Comparison of ENCODE assay signal across 8 mouse cellular contexts in genomic region chr4:134981959-134982431, GRCm38 (mm10). TPM values are rescaled to one million over a fixed set of nuclear protein-coding genes. Genes with fewer than 3 reads are reported as not detected.
A peak's percentile ranks its signal among the peaks of the same experiment; 100 is the strongest.
DNase-seq lines count a peak whose midpoint lies in the region; ATAC-seq and TF ChIP-seq lines count a peak whose summit lies in the region.

No protein-coding gene starts in this region.

- WGBS in liver, postnatal 0 days (ENCODE audit: insufficient replicate concordance): 37% methylated on average over 7 of the region's 7 CpGs
- WGBS in thymus, adult 2 months: 86% methylated on average over 7 of the region's 7 CpGs

- no peaks in the 10 kb centered on the region for H3K36me3 ChIP-seq in E14TG2a.4 (ENCODE audit: insufficient read depth, low read length)
- H3K36me3 ChIP-seq in erythroblast, embryonic 14.5 days (ENCODE audit: control insufficient read depth): peaks cover 27% of the 10 kb centered on the region
- H3K36me3 ChIP-seq in liver, postnatal 0 days (replicated peaks; ENCODE audit: insufficient read depth, low read length): no peaks in the 10 kb centered on the region
- H3K36me3 ChIP-seq in thymus, adult 2 months (ENCODE audit: control insufficient read depth, insufficient read depth, low read length): no peaks in the 10 kb centered on the region

- no peak for TF ChIP-seq POLR2A in thymus, adult 2 months (IDR thresholded peaks at IDR 0.05; ENCODE audit: control insufficient read depth, extremely low read depth, insufficient read depth, low read length, poor library complexity)

- TF ChIP-seq EP300 in liver, postnatal 0 days (IDR thresholded peaks at IDR 0.05; ENCODE audit: low read depth): peak; percentile 99

- H3K4me1 ChIP-seq in E14TG2a.4 (replicated peaks; ENCODE audit: low read depth, low read length): peaks cover 78% of the 10 kb centered on the region
- H3K4me1 ChIP-seq in erythroblast, embryonic 14.5 days (ENCODE audit: control insufficient read depth): peaks cover 67% of the 10 kb centered on the region
- peaks cover 20% of the 10 kb centered on the region for H3K4me1 ChIP-seq in liver, postnatal 0 days (ENCODE audit: insufficient read depth)
- H3K4me1 ChIP-seq in thymus, adult 2 months (replicated peaks; ENCODE audit: control insufficient read depth, insufficient read depth, low read length): no peaks in the 10 kb centered on the region

- peak overlapping the region; percentile 46 for H3K4me2 ChIP-seq in liver, postnatal 0 days (ENCODE audit: low read depth, low read length)

- H3K9ac ChIP-seq in liver, postnatal 0 days (replicated peaks): no peak overlapping the region

- no peak for TF ChIP-seq CTCF in E14TG2a.4 (conservative IDR thresholded peaks at IDR 0.05; ENCODE audit: low read length)
- TF ChIP-seq CTCF in liver, postnatal 0 days (IDR thresholded peaks at IDR 0.05; ENCODE audit: low read depth): no peak
- TF ChIP-seq CTCF in thymus, adult 2 months (IDR thresholded peaks at IDR 0.05; ENCODE audit: borderline replicate concordance, control insufficient read depth, extremely low read depth, insufficient read depth, low read length, poor library complexity): no peak

- no peaks in the 10 kb centered on the region for H3K9me3 ChIP-seq in E14TG2a.4 (ENCODE audit: low read length)
- peaks cover 21% of the 10 kb centered on the region for H3K9me3 ChIP-seq in erythroblast, embryonic 14.5 days (ENCODE audit: control insufficient read depth, low read length)
- no peaks in the 10 kb centered on the region for H3K9me3 ChIP-seq in liver, postnatal 0 days (ENCODE audit: low read length)

- no peaks in the 10 kb centered on the region for H3K27me3 ChIP-seq in E14TG2a.4 (ENCODE audit: insufficient read depth, low read length)
- no peaks in the 10 kb centered on the region; the same call in 1 of the 2 replicates for H3K27me3 ChIP-seq in erythroblast, embryonic 14.5 days (ENCODE audit: control insufficient read depth)
- H3K27me3 ChIP-seq in liver, postnatal 0 days (ENCODE audit: insufficient read depth, low read length): no peaks in the 10 kb centered on the region
- no peaks in the 10 kb centered on the region for H3K27me3 ChIP-seq in thymus, adult 2 months (ENCODE audit: control insufficient read depth, insufficient read depth, low read length)

- peak overlapping the region; percentile 84 for H3K27ac ChIP-seq in liver, postnatal 0 days (ENCODE audit: low read depth)
- H3K27ac ChIP-seq in thymus, adult 2 months (ENCODE audit: control insufficient read depth, insufficient read depth, low read length): no peak overlapping the region

- peak; percentile 98 for ATAC-seq in liver, postnatal 0 days

- peak; percentile 19 for DNase-seq in embryo, embryonic 11.5 days (ENCODE audit: low read depth, low spot score)
- no peak for DNase-seq in embryo, embryonic 10 days (ENCODE audit: low spot score)
- DNase-seq in liver, postnatal 0 days: peak; percentile 81
- no peak for DNase-seq in kidney, adult 9 months
- DNase-seq in layer of hippocampus, adult 9-11 months: no peak
- DNase-seq in thymus, adult 2 months: no peak

- H3K4me3 ChIP-seq in E14TG2a.4 (replicated peaks; ENCODE audit: low read length): 0 out of 2 replicates have a peak overlapping the region, but pooled peaks have one; percentile 10
- H3K4me3 ChIP-seq in erythroblast, embryonic 14.5 days (replicated peaks): peak overlapping the region; percentile 40
- H3K4me3 ChIP-seq in liver, postnatal 0 days (ENCODE audit: low read depth, low read length): no peak overlapping the region
- H3K4me3 ChIP-seq in thymus, adult 2 months (ENCODE audit: control insufficient read depth, insufficient read depth, low read length): no peak overlapping the region

RNA-seq across cellular contexts. Expression of gene Syf2, which starts 51.3 kb away (rescaled TPM):
- 10.1 and 17.9 TPM in 2 replicates for polyA plus RNA-seq in erythroblast, embryonic 14.5 days (2012)
- polyA plus RNA-seq in liver, postnatal 0 days (2015; fragmentation: Nextera tagmentation; extraction: Ambion mirVana): 46.9 and 52.9 TPM in 2 replicates
- polyA plus RNA-seq in thymus, adult 2 months (2012; rRNA removed): 36.8 and 42.8 TPM in 2 replicates

RNA-seq across cellular contexts. Expression of gene Rsrp1, which starts 58.6 kb away (rescaled TPM):
- polyA plus RNA-seq in erythroblast, embryonic 14.5 days (2012): 62.6 and 71.3 TPM in 2 replicates
- polyA plus RNA-seq in liver, postnatal 0 days (2015; fragmentation: Nextera tagmentation; extraction: Ambion mirVana): 185 and 225 TPM in 2 replicates
- polyA plus RNA-seq in thymus, adult 2 months (2012; rRNA removed): 1,774 and 1,821 TPM in 2 replicates

Comparison
In these comparisons a context has a peak if more than half of its experiments do, and no peak if none do; other contexts are left out.
1. DNase-seq: peak in embryo, embryonic 11.5 days (single experiment) and liver, postnatal 0 days (single experiment); none in embryo, embryonic 10 days (single experiment), kidney, adult 9 months (single experiment), layer of hippocampus, adult 9-11 months (single experiment) and thymus, adult 2 months (single experiment).
2. H3K4me3 ChIP-seq: peak in E14TG2a.4 (single experiment) and erythroblast, embryonic 14.5 days (single experiment); none in liver, postnatal 0 days (single experiment) and thymus, adult 2 months (single experiment).